Mouse (Mus musculus): ENCODE data around the gene Smyd3.

The Smyd3 gene

DNA sequence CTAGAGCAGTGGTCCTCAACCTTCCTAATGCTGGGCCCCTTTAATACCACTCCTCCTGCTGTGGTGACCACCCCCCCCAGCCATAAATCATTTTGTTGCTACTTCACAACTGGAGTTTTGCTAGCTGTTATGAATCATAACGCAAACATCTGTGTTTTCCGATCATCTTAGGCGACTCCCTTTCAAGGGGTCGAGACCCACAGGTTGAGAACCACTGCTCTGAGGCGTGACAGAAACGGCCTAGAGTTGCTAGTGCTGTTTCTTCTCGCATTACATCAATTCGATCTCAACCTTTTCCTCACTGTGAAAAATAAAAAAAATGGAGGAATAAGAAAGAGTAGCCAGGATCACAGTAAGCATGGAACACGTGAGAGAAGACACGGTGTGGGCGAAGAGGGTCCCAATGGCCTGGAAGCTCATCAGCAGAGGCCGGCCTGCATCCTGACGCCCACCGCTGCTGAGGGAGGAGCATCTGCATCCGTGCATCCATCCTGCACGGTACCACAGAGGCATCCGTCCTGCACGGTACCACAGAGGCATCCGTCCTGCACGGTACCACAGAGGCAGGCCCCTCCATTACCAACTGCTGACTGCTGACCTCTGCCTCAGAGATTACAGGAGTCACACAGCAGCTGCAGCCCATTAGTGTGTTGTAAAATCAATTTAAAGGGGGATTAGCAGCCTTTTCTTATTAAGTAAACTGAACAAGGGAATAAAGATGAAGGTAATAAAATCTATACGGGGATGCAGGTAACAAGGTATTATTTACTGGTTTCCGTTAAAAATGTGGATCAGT is 56.6 kb downstream of the Smyd3 start:
- in situ Hi-C loops (cut with MboI, MseI) = no loop called here

GRCm38 (mm10) chr1:179458987-179459368 is 58.9 kb downstream of the Smyd3 start:
- in situ Hi-C loops (cut with MboI, MseI) = no loop called here

GRCm38 (mm10) chr1:179458236-179458986 is 59.4 kb downstream of the Smyd3 start:
- in situ Hi-C loops (cut with MboI, MseI) = no loop called here

DNA sequence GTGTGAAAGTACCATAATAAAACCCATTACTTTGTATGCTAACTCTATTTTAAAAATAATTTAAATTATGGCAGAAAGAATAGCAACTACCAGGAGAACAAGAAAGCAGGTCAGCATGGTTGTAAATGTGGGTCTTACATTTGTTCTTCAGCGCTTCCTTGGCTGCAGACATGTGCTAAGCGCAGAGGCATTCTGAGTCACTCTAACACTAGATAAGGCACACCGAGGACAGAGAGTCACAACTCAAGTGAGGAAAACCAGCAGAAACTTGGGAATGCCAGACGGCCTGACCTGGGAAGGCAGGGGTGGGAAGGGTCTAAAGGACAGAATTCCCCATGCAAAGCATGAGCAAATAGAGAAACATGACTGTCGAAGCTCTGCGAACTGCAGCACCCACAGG is 63.2 kb downstream of the Smyd3 start:
- in situ Hi-C loops (cut with MboI, MseI) = no loop called here

DNA sequence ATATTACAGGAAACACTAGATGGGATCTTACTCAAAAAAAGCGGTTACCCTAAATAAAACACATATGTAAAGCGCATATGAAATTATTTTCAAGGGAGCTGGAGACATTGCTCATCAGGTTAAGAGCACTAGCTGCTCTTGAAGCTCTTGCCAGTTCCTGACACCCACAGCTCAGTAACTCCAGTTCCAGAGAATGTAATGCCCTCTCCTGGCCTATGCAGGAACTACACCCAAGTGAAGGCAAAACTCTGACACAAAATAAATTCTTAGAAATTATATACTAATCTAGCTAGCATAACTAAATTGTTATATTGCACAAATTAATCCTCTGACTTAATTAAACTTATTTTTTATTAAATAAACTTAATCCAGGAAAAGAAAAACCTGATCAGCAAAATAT is 66.6 kb downstream of the Smyd3 start:
- in situ Hi-C loops (cut with MboI, MseI) = no loop called here

DNA sequence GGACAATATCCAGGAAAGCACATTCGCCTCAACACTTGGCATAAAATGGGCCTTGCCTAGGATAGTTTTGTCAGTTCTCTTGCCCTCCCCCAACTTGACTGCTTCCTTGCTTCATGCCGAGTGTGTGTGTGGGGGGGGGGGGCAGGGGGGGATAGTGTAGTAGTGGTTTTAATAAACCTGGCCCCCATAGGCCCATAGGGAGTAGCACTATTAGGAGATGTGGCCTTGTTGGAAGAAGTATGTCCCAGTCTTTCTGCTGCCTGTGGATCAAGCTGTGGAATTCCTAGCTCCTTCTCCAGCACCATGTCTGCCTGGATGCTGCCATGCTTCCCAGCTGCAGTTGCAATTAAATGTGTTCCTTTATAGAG is 71.0 kb downstream of the Smyd3 start:
- in situ Hi-C loops (cut with MboI, MseI) = no loop called here

- in situ Hi-C loops (cut with MboI, MseI) = no loop called here
These were observed 71.6 kb downstream of the Smyd3 start for GRCm38 (mm10) chr1:179446127-179446844.

DNA sequence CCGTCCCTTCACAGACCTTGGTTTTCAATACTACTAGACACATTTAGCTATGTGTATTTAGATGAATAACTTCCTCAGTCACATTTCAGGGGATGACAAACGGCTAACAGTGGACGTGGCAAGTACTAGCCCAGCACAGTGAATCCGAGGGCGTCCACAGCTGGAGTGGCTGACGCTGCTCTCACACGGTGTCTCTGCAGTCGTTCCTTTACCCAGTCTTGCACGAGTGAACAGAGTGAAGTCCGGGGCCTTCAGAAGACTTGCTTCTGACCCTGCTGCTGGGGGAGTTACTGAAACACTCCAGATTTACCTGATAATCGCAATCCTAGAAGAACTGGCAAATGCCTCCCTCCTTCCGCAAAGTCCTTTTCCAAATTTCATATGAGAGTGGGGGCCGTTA is 74.0 kb downstream of the Smyd3 start:
- in situ Hi-C loops (cut with MboI, MseI) = no loop called here

GRCm38 (mm10) chr1:179443423-179443822 is 74.4 kb downstream of the Smyd3 start:
- in situ Hi-C loops (cut with MboI, MseI) = no loop called here

DNA sequence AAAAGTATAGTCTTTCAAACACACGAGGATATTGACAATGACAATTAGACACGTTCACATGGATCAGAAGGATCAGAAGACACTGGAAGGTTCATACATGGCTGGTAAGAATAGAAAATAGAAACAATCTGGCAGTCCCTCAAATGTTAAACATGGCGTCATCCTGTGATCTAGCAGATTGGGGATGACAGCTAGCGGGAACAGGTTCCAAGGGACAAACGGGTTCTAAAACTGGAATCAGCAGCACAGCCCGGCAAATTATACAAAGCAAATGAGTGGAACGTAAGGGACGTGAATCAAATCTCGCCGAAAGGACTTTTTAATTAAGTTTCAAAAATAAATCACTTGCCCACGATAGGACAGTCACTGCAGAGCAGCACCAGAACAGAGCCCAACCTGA is 81.2 kb downstream of the Smyd3 start:
- in situ Hi-C loops (cut with MboI, MseI) = no loop called here

DNA sequence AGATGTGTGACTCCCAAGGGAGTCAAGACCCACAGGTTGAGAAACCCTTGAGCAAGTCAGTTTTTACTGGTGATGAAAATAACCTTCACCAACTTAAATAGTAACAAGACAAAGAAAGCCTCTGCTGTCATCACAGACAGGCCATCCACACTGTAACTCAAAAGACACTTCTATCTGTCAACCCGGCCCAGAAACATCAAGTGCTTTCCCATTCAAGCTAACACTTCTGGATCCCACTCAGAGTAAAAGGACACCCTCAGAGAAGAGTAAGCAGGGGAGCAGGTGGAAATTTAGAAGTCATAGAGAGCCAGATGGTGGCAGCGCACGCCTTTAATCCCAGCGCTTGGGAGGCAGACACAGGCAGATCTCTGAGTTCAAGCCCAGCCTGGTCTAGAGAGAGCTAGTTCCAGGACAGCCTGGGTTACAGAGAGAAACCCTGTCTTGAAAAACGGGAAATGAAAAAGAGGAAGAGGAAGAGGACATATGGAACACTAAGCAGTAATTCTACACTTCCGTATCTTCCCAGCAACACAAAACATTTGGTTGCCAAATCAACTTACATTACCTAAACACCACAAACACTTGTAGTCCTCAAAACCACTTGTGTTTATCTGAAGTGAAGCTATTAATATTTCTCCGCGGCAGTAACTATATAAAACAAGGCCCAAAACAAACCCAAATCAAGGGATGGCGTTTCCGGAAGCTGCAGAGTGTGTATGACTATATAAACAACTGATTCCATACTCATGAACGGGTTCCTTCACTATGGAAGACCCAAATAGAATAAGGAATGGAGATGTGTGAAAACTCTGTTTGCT is 83.2 kb downstream of the Smyd3 start:
- in situ Hi-C loops (cut with MboI, MseI) = no loop called here

GRCm38 (mm10) chr1:179433828-179434227 is 84.0 kb downstream of the Smyd3 start:
- in situ Hi-C loops (cut with MboI, MseI) = no loop called here

GRCm38 (mm10) chr1:179433355-179433754 is 84.5 kb downstream of the Smyd3 start:
- in situ Hi-C loops (cut with MboI, MseI) = no loop called here

DNA sequence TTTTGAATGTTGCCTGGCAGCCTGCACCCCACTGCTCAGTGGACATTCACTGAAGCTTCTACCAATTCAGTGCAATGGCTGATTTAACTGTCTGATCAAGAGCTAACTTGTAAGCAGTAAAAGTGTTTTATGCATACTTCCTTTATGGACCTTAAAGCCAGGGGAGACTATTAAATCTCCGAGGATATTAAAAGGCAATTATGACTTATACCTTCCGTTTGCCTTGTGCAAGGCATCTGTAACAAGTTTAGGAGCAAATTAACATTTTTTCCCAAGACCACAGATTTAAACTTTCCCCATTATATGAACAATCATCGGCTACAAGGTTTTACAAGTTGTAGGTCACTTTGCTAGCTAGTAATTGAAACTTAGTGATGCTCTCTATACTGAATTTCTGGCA is 87.8 kb downstream of the Smyd3 start:
- in situ Hi-C loops (cut with MboI, MseI) = no loop called here

DNA sequence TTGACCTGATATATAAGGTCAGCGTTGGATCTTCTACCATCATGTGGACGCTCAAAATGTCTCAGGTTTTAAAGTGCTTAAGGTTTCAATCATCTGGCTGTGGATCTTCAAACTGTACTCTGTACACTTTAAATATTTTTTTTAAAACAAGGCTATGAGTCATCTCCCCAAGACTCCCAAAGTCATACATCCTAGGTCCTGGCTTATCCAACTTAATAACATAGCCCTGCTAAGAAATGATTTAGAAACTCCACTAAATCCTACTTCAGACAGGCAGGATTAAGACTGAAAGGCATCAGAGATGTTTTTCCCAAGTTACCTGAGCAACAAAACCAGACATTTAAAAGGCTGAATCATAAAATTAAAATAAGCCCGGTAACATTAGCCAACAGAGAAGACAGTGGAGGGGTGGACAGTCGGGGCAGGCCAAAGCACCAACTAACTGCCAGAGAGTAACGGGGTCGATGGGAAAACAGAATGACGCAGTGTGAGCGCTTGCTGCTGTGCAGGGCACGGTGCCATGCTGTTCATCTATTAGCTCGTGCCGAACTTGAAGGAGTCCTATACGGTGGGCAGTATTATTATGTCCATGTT is 92.9 kb downstream of the Smyd3 start:
- in situ Hi-C loops (cut with MboI, MseI) = loop anchor here (10.0 kb wide), 1 partner anchor 1180 kb away; no protein-coding TSS in a partner anchor

GRCm38 (mm10) chr1:179419091-179419490 is 98.8 kb downstream of the Smyd3 start:
- in situ Hi-C loops (cut with MboI, MseI) = no loop called here

GRCm38 (mm10) chr1:179408086-179408485 is 109.8 kb downstream of the Smyd3 start:
- in situ Hi-C loops (cut with MboI, MseI) = no loop called here

DNA sequence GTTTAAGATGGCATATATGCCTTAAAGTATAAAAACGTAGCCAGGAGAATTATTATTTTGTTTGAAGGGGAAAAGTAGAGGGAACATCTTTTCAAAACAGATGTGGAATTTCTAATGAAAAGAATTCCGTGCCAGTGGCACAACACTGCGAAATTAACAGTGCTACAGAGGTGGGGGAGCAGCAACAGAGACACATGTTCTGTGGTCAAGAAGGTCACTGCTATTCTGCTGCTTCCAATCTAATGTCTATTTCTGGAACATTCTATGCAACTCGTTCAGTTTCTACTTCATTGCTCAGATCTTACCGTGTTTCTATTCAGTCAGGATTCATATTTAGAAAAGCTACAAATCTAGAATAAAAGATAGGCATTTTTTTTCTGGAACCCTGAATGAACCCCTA is 117.0 kb downstream of the Smyd3 start:
- in situ Hi-C loops (cut with MboI, MseI) = no loop called here

DNA sequence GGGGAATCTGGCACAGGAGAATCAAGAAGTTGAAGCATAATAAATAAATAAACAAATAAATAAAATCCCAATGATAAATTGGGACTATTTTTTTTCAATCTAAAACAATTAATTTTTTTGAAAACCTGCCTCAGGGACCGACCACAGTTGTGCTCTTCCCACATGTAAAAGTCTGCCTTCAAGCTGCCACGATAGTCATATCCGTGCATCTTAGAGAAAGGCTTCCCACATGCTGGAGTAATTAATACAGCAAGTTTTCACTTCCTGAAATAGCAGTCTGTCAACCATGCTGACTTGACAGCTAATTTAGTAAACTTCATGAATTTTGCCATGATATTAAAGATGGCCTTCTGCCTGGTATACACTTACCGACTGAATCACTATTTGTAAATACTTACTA is 119.2 kb downstream of the Smyd3 start:
- in situ Hi-C loops (cut with MboI, MseI) = no loop called here

DNA sequence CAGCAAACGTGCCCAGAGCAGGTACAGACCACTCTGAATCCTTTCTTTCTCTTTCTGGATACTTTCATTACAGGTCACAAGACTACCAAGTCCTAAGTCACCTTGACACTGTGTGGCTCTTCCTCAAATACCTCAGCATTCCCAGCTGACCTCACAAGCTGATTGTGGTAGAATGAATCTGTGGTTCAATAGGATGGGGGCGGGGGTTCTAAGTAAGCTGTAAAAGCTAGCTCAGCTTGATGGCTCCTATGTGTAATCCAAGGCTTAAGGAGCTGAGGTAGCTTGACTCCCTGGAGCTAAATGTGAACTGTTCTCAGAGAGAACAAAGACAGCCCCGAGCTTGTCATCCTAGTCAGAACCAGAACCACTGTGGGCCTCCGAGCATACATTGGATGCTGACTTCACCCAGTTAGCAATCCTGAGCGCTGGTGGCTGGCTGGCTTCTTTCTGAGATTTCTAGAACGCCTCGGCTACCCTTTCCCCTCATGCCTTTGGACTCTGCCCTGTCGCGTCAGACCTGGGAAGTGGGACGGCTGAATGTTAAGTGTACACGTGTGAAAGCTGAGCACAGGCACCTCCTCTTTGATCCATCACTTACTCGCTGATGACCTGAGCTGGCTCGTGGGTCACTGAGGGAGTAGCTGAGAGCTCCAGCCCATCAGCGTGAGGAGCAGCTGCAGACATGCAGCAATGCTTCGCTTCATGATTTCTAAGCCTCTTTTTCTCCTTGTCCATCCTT is 131.4 kb downstream of the Smyd3 start:
- in situ Hi-C loops (cut with MboI, MseI) = no loop called here

DNA sequence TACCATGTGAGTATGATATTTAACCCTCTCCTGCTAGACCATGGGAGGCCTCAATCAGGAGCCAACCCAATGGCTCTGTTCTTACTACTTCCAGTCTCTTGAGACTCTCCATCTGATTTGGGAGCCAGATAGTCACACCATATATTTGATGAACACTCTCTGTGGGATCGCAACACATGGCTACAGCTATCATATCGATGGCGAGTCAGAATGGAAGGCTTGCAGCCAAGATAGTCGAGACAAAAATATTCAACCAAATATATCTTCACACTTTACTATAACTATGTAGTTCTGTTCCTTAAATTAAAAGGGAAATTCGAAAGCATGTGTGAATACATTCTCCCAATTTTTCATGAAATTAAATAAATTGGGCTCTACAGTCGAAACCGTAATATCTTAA is 132.2 kb downstream of the Smyd3 start:
- in situ Hi-C loops (cut with MboI, MseI) = no loop called here
